ENCODE assay signal across 12 mouse cellular contexts in genomic region chr14:122885893-122886292, GRCm38 (mm10).
DNase-seq lines count a peak whose midpoint lies in the region.
"Had no signal": no experiment of that assay in that cellular context is flagged by ENCODE, and none has a peak within 500 bp of the region (broad histone marks: within the 10 kb centered on the region; RNA-seq: fewer than 3 reads in every experiment).

No protein-coding gene starts in this region.

- DNase-seq in frontal cortex, postnatal 36 days (ENCODE audit: low spot score in 2 of 2) = peak; percentile 34 to 38
- DNase-seq in frontal cortex, postnatal 25 days (ENCODE audit: low spot score in 2 of 2) = no peak
- DNase-seq in right cerebral cortex, adult 18-20 months = peak; percentile 51
- no peak for DNase-seq in right cerebral cortex, postnatal 14 days
- peak; percentile 95 to 97 for DNase-seq in cerebellum, postnatal 25 days
- peak; percentile 24 to 36 for DNase-seq in right cerebral cortex, postnatal 36 days (ENCODE audit: low spot score in 2 of 2)
- DNase-seq in embryo, embryonic 10.5 days (ENCODE audit: low spot score) = no peak
- DNase-seq in spleen, postnatal 4 days (ENCODE audit: low spot score in 2 of 2) = no peak
- DNase-seq: embryo, embryonic 11 days; gastrocnemius, postnatal 10 days; kidney, postnatal 36 days; midbrain, embryonic 14.5 days had no signal

Comparison
In these comparisons a context has a peak if more than half of its experiments do, and no peak if none do; other contexts are left out.
1. DNase-seq: peak in frontal cortex, postnatal 36 days (2 of 2), right cerebral cortex, adult 18-20 months (single experiment), cerebellum, postnatal 25 days (2 of 2) and right cerebral cortex, postnatal 36 days (2 of 2); none in frontal cortex, postnatal 25 days (0 of 2), right cerebral cortex, postnatal 14 days (single experiment), embryo, embryonic 10.5 days (single experiment) and spleen, postnatal 4 days (0 of 2).